Mouse (Mus musculus) liver, embryonic 14.5 days (tissue): ENCODE measurements at regions not wholly inside any gene's neighbourhood (a gene's known extent, or its start where the extent isn't known, plus 50 kb on each side); places are given as distances from the start of the nearest gene placed in this dataset.

Experiments used
- CTCF ChIP-seq: IDR thresholded peaks from 2 replicates; pipeline ENCODE4 v1.5.1; 2016; ENCODE audit warnings: antibody characterized with exemption, low read depth, control low read depth
- EP300 ChIP-seq: IDR thresholded peaks from 2 replicates; pipeline ENCODE4 v1.6.1; 2016; ENCODE audit warnings: antibody characterized with exemption, low read depth

GRCm38 (mm10) chr7:35989456-35989855 lies 186.7 kb upstream of the Zfp507 start:
- TF ChIP-seq EP300 (no peak), CTCF (no peak)
